Mouse (Mus musculus): Measurements from ENCODE around the gene Mcm10.

- TF ChIP-seq POLR2A (IDR thresholded peaks at IDR 0.05; ENCODE audit: insufficient read depth, low read length) (no peak), CTCF (IDR thresholded peaks at IDR 0.05; ENCODE audit: low read depth, low read length) (no peak)
Measured at GRCm38 (mm10) chr2:5028047-5028446, 15.5 kb upstream of the Mcm10 start.

All from ES-Bruce4 (cell line).